Comparison of ENCODE assay signal across 10 mouse cellular contexts in genomic region chr19:36713092-36713491, GRCm38 (mm10). TPM values are rescaled to one million over a fixed set of nuclear protein-coding genes. Genes with fewer than 3 reads are reported as not detected.
A peak's percentile ranks its signal among the peaks of the same experiment; 100 is the strongest.
DNase-seq lines count a peak whose midpoint lies in the region; ATAC-seq and TF ChIP-seq lines count a peak whose summit lies in the region.
"Had no signal": no experiment of that assay in that cellular context is flagged by ENCODE, and none has a peak within 500 bp of the region (broad histone marks: within the 10 kb centered on the region; RNA-seq: fewer than 3 reads in every experiment).

No protein-coding gene starts in this region.

- WGBS in liver, adult 2 months: 18% methylated on average over 13 of the region's 13 CpGs
- WGBS in liver, embryonic 12.5 days (ENCODE audit: insufficient replicate concordance): 65% methylated on average over 13 of the region's 13 CpGs

- TF ChIP-seq CTCF in liver, adult 2 months (IDR thresholded peaks at IDR 0.05; ENCODE audit: low read depth, low read length): no peak

- H3K4me2 ChIP-seq in liver, embryonic 12.5 days: no peak overlapping the region

- no peaks in the 10 kb centered on the region for H3K36me3 ChIP-seq in liver, adult 2 months (ENCODE audit: control insufficient read depth, insufficient read depth, low read length)
- H3K36me3 ChIP-seq in liver, embryonic 12.5 days: no peaks in the 10 kb centered on the region

- no peaks in the 10 kb centered on the region for H3K79me2 ChIP-seq in liver, adult 2 months (ENCODE audit: control insufficient read depth, insufficient read depth, low read length)

- no peak overlapping the region for H3K4me3 ChIP-seq in liver, adult 2 months (ENCODE audit: insufficient read depth, low read depth, low read length)
- no peak overlapping the region for H3K4me3 ChIP-seq in liver, embryonic 12.5 days
- H3K4me3 ChIP-seq: myocyte had no signal

- H3K27me3 ChIP-seq in liver, adult 2 months (ENCODE audit: control insufficient read depth, insufficient read depth, low read length): no peaks in the 10 kb centered on the region
- no peaks in the 10 kb centered on the region for H3K27me3 ChIP-seq in liver, embryonic 12.5 days (replicated peaks)

- no peak for TF ChIP-seq POLR2A in liver, adult 2 months (IDR thresholded peaks at IDR 0.05; ENCODE audit: extremely low read depth, insufficient read depth, low read length)

- no peaks in the 10 kb centered on the region for H3K9me3 ChIP-seq in liver, embryonic 12.5 days (replicated peaks)

- peaks cover 2% of the 10 kb centered on the region; the same call in 1 of the 2 replicates for H3K4me1 ChIP-seq in liver, adult 2 months (ENCODE audit: control insufficient read depth, insufficient read depth, low read length)
- H3K4me1 ChIP-seq in liver, embryonic 12.5 days: no peaks in the 10 kb centered on the region

- H3K9ac ChIP-seq in liver, adult 2 months (ENCODE audit: low read depth, low read length): no peak overlapping the region
- H3K9ac ChIP-seq in liver, embryonic 12.5 days: no peak overlapping the region

- ATAC-seq in liver, embryonic 12.5 days: no peak

- peak overlapping the region; percentile 53 for H3K27ac ChIP-seq in liver, adult 2 months (replicated peaks; ENCODE audit: insufficient read depth, low read depth, low read length)
- H3K27ac ChIP-seq in liver, embryonic 12.5 days: no peak overlapping the region

- DNase-seq in adrenal gland, adult (ENCODE audit: inconsistent age in 2 of 2, low spot score in 1 of 2): peak; percentile 47 to 62
- DNase-seq in adrenal gland, postnatal 4 days (ENCODE audit: low spot score in 2 of 2): no peak
- DNase-seq in liver, adult 2 months (ENCODE audit: extremely low read depth, low read depth, low spot score): peak; percentile 92
- DNase-seq in kidney, adult 8-10 months: peak; percentile 50 to 63
- peak; percentile 80 to 93 for DNase-seq in lung, postnatal 4 days
- no peak for DNase-seq in layer of hippocampus, adult 9-11 months
- DNase-seq in neural tube, embryonic 10.5 days (ENCODE audit: extremely low spot score, low spot score): no peak
- DNase-seq: gastrocnemius, postnatal 25 days had no signal

RNA-seq across cellular contexts. Expression of gene Ppp1r3c, which starts 23.4 kb away (rescaled TPM):
- 10 to 100 TPM; 11.8 to 14.6 TPM for total RNA-seq in adrenal gland, postnatal 4 days (2021)
- 30.1 and 39.9 TPM in 2 replicates for total RNA-seq in liver, adult 2 months (2014; rRNA removed)
- polyA plus RNA-seq in liver, adult 2 months (2012; rRNA removed): 23.3 and 40.1 TPM in 2 replicates
- 0.89 and 1.0 TPM in 2 replicates for polyA plus RNA-seq in liver, embryonic 12.5 days (2016; fragmentation: Nextera tagmentation; extraction: Ambion mirVana)
- polyA plus RNA-seq: myocyte had no signal

Comparison
In these comparisons a context has a peak if more than half of its experiments do, and no peak if none do; other contexts are left out.
1. DNase-seq: peak in adrenal gland, adult (2 of 2), liver, adult 2 months (single experiment), kidney, adult 8-10 months (2 of 2) and lung, postnatal 4 days (2 of 2); none in adrenal gland, postnatal 4 days (0 of 2), layer of hippocampus, adult 9-11 months (single experiment) and neural tube, embryonic 10.5 days (single experiment).